Mouse (Mus musculus) Muller cell, postnatal 12 days (primary cell): ENCODE measurements around the gene Cd209g.
"Not testable (repeated sequence)": the region's sequence is repeated elsewhere in the genome, so short reads cannot be mapped to it uniquely, and the experiment has no call there.

Source experiments
- DNase-seq: peaks from one replicate; pipeline ENCODE4 v3.0.0-alpha.2; 2015; ENCODE audit errors: inconsistent ontology term

Cd209g gene

DNA sequence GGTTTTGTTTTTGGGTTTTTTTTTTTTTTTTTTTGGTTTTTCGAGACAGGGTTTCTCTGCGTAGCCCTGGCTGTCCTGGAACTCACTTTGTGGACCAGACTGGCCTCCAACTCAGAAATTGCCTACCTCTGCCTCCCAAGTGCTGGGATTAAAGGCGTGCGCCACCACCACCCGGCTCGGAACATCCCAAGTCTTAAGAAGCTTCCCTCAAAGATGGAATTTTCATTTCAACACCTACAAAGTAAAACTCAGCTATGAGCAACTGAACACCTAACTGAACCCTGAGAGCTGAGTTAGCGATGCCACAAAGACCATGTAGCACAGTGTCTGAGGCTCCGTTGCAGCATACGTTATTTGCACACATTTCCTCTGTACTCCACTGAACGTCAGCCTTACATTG, at the start of gene Cd209g:
Cd209g (plus strand) TSS at position 301 of the 400 bp plus-strand sequence.
- no peak for DNase-seq

DNA sequence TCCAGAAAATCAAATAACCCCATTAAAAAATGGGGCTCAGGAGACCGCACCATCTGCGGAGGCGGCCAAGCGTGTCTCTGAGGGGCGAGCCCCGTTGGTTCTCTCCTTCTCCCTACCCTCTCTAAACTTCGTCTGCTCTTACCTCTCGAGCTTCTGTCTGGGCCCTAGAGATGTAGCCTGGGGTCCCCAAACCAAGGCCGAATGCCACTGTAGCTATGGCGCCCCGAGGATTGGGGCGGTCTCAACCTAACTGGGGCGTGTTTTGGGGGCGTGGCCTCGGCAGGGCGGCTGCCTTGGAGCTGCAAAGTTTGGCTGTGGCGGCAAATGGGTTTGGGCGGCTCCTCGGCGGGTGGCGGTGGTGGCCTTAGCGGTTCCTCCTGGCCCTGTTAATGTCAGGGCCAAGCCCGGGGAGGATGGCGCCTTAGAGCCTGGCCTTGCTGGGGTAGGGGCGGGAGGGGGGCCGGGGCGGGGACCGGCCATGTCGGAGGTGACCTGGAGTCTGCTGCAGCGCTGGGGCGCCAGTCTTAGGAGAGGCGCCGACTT, 46.6 kb upstream of the Cd209g start:
- not testable (repeated sequence) for DNase-seq

DNA sequence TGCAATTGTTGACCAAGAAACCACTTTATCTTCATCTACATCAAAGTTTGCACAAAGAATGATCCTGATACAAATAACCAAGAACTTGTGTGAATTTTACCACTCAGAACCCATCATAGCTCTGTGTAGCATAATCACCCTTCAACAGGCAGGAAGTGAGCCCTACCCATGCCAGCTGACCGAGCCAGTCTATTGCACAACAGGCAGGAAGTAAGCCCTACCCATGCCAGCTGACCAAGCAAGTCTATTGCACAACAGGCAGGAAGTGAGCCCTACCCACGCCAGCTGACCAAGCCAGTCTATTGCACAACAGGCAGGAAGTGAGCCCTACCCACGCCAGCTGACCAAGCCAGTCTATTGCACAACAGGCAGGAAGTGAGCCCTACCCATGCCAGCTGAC, 45.4 kb upstream of the Cd209g start:
- not testable (repeated sequence) for DNase-seq

DNA sequence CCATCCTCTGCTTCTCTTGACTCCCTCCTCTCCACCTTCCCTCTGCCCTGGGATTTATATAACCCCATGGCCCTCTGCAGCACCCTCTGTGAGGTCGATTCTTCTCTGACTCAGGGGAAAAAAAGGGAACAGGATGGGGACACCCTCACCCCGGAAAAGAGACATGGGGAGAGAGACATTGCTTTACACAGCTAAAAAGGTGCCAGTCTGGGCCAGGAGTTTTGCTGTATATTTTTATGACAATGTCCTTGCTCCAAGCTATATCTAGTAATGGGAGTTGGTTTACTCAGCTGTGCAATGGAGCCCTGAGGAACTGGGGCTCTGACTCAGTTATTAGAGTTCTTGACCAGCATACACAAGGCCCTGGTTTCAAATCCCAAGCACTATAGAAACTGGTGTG, 28.2 kb upstream of the Cd209g start, which contains the start of gene Cd209f:
Cd209f (minus strand) TSS at position 101 of the 400 bp plus-strand sequence.
- not testable (repeated sequence) for DNase-seq

DNA sequence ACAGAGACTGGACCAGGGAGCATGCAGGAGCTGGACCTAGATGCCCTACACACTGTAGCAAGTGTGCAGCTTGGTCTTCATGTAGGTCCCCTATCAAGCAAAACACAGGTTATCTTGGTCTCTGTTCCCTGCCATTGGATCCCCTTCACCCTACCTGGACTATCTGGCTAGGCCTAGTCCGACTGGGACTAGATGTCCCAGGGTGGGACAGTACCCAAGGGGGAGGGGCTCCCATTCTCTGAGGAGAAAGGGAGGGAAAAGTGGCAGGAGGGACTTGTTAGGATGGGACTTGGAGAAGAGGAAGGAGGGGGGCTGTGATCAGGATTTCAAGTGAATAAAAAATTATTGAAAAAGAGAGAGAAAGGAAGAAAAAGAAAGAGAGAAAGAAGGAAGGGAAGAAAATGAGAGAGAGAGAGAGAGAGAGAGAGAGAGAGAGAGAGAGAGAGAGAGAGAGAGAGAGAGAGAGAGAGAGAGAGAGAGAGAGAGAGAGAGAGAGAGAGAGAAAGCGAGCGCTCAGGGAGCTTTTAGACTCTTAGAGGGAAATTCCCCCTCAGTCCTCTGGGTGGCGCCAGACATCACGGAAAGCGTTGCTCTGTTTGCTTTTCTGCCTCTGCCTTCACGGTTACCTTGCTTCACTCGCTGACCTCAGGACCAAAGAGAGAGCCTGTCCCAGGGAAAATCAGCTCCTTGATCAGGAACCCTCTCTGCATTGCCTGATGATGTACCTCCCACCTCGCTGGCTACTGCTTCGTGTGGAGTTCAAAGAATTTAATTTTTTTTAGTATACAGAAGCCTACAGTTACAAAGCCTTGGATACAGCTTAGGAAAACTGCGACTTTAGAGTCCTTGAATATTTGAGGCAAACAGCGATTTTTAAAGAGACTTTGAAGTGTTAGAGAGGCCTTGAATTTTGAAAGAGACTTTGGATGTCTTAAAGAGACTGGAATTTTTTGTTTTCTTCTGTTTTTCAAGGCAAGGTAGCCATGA, 6.1 kb downstream of the Cd209g start:
- peak; percentile 74 for DNase-seq

DNA sequence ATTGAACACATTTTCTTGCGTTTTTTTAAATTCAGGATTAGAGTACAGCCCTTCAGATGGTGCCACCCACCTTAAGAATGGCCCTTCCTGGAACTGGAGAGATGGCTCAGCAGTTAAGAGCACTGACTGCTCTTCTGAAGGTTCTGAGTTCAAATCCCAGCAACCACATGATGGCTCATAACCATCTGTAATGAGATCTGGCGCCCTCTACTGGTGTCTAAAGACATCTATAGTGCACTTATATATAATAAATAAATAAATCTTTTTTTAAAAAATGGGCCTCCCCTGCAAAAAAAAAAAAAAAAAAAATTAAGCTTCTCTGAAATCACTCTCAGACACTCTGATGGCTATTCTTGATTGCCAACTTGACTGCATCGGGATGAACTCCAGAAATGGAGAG, 7.8 kb downstream of the Cd209g start:
- DNase-seq: no peak

DNA sequence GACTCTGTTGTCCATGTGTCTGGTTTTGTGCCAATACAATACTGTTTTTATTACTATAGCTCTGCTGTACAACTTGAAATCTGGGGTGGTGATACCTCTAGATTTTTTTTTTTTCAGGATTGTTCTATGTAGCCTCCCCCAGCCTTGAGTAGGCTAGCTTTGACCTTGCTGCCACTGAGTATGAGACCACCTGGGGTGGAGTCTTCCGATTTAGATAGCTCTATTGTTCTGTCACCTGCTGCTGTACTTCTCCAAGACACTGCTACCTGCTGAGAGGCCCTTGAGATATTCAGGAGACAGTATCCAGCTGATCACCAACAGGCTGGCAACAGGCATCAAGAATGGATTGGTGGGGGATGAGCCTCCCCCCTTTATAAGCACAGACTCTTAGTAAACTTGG, 13.4 kb downstream of the Cd209g start:
- DNase-seq: no peak

DNA sequence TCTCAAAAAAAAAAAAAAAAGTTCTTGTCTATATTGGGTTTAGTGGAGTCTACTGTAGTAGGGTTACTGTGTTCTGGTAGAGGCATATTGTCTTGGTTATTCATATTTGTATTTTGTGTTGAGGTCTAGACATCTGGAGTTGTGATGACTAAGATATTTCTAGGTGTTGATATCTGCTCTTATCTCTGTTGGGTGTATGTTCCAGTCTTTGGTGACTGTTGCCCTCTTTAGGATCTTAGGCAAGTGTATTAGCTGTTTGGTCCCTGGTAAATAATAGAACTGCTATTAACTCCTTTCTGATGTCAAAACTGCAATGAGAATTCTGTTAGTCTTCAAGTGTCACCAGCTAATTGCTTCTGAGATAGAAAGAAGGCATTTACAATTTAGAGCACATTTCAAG, 21.0 kb downstream of the Cd209g start:
- DNase-seq: no peak

DNA sequence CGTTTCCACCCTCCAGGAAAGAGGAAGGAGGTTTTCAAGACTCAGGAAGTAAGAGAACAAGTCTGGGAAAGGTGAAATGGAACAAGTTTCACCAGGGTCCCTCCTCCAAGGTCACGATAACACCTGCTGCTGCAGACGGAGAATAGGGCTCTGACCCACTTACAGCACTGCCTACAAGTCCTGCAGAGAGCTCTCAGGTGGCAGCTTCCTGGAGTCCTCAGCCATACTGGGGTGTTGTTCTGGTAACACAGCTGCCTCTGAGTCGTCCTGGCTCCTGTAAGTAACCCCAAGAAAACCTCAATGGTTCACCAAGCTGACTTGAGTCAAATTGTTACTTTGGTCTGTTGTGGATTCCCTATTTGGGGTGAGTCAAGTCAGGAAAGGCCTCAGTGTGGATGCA, 28.9 kb downstream of the Cd209g start:
- no peak for DNase-seq

DNA sequence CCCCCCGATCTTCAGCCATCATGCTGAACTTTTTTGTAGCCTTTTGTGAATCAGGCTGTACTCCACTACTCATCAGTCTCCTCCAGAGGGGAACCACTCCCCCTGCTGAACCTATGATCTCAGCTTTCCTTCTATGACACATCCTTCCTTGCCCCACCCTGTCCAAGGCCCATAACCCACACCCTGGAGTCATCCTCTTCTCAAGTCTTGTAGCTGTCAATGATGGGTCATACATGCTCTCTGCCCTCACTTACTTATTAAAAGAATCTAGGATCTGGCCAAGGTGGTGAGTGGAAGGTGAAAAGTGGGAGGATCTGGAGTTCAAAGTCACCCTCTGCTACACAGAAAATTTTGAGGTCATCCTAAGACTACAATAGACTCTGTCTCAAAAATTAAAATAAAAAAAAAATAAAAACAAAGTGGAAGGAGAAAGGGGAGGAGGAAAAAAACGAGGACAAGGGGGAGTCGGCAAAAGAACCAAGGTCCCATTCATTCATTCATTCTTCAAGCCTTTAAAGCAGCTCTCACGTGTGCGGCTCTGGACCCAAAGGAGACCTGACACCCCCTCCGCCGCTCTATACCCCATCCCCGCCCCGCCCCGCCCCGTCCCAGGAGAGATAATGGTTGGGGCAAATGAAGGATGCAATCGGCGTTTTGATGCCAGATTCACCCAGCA, 31.4 kb downstream of the Cd209g start:
- DNase-seq: peak; percentile 41

DNA sequence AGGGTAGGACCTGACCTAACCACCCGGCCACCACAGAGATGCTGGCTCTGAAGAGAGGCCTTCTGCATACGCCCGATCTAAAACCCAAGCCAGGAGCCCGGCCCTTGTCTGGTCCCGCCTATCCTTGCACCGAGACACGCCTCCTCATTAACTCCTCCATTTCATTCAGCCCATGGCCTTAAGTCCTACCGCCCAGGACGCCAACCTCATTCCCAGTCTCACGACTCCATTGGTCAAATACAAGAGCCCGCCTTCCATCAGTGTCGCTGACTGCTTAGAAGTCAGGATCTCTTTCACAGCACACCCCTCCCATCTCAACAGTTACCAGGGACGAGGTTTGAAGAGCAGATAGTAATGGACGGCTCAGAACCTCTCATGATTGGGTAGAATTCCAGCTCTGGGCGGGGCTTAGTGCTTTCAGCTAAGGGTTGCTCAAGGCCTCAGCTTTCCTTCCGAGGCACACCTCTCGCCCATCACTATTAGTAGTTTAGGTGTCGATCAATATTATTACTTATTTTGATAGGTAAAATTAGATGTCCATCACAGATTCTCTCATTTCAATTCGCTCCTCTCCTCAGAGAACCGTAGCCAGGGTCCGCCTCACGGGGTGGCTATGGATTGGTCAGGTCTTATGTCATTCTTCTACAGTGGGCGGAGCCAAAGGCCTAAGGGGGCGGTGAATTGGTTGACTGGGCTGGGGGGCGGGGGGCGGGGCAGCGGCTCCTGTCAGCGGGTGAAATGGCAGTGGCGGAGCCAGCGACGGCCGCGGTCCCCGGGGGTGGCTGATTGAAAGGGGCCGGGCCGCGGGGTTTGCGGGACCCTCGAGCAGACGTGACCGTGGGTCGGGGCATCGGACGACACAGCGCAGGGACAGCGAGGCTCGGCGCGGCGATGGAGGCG, 32.2 kb downstream of the Cd209g start, which contains the start of gene Evi5l:
Evi5l (plus strand) TSS at position 716 of the 900 bp plus-strand sequence.
- peak; percentile 100 for DNase-seq

DNA sequence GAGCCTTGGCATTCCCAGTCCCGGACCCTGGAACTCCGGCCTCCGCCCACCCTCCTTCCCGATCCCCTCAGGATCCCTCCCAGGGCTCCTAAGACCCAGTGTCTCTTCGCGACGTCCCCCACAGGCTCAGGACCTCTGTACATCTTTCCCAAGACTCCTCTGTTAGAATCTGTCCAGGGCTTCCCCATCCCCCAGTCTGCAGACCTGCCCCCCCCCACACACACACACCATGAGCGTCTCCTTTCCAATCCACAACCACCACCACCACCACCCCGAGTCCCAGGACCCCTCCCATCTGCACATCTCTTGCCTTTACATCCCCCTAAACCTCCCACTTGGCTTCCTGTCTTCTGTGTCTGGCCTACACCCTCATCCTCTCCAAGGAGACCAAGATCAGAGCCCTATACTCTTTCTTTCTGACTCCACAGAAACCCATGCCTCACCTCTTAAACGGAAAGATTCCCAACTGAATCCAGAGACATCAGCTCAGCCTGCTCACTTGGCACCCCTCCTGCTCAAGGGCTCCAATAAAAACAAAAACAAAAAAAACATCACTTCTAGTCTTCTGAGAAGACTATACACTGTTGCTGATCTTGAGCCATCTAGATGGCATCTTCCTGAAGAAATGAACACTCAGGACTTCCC, 33.1 kb downstream of the Cd209g start:
- no peak for DNase-seq

DNA sequence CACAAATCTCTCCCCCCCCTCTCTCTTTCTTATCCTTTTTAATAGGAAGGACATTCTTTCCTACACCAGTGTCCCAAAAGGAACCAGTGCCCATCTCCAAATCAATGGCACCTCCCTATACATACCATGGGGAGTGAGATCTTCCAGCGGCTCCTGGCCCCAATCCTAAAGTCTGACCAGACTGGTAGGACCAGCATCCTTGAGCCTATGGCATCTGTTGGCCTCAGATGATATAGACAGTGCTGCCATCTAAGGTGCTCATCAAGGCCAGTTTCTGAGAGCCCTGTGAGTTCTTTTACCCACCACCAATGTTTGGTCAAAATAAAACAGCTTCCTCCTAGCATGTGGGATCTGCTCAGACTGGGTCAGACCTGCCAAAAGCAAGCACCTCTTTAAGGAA, 34.0 kb downstream of the Cd209g start:
- DNase-seq: no peak

DNA sequence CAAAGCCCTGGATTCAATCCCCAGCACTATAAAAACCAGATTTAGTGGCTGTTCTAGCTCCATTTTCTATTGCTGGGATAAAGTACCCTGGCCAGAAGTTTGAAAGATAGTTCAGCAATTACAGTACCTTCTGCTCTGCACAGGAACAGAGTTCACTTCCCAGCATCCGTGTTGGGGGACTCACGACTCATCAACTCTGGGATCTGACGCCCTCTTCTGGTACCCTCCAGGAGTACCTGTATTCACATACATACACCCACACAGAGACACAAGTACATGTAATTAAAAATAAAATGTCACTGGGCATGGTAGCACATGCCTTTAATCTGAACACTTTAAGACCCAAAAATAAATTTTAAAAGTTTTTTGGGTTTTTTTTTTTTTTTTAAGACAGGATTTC, 38.6 kb downstream of the Cd209g start:
- no peak for DNase-seq

DNA sequence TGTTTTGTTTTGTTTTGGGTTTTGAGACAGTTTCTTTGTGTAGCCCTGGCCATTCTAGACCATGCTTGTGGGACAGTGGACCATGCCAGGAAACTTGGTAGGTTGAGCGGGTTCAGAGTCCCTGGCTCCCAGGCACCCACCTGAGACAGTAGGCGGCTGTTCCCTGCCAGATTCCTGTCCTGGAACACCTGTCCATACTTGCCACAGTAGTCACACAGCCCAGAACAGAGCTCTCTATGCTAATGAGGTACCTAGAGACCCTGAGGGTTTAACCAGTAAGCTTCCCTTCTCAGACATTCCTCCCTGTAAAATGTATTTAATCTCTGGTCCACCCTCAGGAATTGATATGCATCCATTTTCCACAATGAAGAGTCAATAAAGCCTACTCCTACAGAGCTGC, 40.1 kb downstream of the Cd209g start:
- no peak for DNase-seq

DNA sequence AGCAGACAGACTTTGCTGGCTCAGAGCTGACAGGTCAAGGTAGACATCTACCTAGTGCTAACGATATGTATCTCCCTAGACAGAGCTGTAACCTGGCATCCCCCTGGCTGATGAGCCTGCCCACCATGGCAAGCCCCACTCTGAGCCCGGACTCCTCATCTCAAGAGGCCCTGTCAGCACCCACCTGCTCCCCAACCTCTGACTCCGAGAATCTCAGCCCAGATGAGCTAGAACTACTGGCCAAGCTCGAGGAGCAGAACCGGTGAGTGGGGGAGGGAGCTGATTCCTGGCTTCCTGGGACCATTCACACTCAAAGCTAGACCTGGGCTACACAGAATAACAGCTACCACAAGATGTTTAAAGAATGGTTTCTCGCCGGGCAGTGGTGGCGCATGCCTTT, 49.5 kb downstream of the Cd209g start:
- no peak for DNase-seq

DNA sequence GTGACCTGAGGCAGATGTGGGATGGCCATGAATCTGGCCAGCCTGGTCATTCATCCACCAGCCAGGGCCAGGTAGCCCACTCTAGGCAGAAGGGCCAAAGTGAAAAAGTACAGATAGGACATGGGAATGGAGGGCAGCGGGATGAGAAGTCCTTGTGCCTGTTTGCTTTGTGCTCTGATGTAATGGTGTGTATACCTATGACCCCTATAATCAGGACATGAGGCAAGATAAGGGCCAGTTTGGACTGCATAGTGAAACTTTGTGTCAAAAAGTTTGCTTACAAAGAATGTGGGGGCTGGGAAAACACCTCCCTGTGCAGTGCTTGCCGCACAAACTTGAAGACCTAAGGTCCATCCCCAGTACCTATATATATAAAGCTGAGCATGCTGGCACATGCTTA, 52.3 kb downstream of the Cd209g start:
- DNase-seq: no peak
